Mouse (Mus musculus) kidney, adult 10 weeks (tissue): ENCODE data around the gene Gm11559. TPM values are rescaled to one million over a fixed set of nuclear protein-coding genes. Genes with fewer than 3 reads are reported as not detected.

Experiments used
- polyA plus RNA-seq: library from polyadenylated mRNA; stranded (reverse); fragments of 350-450 nt; fragmentation: Illumina TruSeq; extraction: RNeasy Lipid Tissue Mini Kit (QIAGEN cat#74804); gene quantifications from one replicate; pipeline ENCODE4 v1.2.3, GENCODE M21; 2014; ENCODE audit warnings: low read depth, low replicate concordance

The Gm11559 gene
- not detected for polyA plus RNA-seq

DNA sequence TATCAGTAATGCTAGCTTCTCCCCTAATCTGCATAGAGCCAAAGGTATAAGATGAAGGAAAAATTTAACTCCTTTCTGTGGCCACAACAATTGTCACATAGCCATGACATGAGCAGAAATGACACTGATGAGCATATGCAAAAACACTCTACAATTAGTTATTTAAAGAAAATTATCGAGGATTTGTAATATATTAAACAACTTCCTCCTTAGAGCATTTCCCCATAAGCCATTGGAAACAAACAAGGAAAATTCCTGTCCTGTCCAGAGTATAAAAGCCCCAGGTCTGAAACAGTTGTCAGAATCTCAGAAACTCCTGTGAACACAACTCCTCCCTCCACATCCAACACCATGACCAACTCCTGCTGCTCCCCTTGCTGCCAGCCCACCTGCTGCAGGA lies at the start of gene Gm11559:
Gene Gm11559, plus strand, starts transcription at position 301 of the 400 bp plus-strand sequence.

DNA sequence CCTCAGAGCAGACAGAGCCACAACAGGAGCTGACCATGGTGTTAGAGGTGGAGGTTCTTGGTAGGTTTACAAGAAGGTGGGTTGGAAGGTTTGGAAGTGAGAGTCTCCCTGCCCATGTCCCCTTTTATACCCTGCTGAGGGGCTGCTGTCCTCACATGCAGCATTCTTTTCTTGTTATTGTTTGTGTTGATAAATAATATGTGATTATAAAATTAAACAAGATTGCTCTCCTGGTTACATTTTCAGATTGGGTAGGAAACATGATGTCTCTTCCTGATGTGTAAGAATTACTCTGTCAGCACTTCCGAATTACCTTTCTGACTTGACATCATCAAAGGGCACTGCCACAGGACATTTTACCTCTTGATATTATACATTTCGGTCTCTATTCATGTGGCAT lies 48.7 kb upstream of the Gm11559 start, which contains the start of gene Gm11564:
Gene Gm11564, minus strand, starts transcription at position 101 of the 400 bp plus-strand sequence.

DNA sequence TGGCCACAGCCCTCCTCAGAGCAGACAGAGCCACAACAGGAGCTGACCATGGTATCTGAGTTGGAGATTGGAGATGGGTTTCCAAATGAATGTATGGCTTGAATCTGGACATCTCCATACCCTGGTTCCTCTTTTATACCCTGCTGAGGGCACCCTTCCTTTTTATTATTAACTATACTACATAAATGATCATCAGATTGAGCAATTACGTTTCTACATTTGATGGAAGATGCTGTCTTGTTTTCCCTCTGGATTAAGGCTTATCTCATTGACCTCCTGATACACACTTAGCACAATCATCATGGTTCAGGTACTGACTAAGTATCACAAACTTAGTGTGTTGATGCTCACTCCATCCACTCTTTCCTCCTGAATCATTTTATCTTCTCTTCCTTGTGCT lies 26.3 kb upstream of the Gm11559 start, which contains the start of gene 2300003K06Rik:
Gene 2300003K06Rik, minus strand, starts transcription at position 101 of the 400 bp plus-strand sequence.

DNA sequence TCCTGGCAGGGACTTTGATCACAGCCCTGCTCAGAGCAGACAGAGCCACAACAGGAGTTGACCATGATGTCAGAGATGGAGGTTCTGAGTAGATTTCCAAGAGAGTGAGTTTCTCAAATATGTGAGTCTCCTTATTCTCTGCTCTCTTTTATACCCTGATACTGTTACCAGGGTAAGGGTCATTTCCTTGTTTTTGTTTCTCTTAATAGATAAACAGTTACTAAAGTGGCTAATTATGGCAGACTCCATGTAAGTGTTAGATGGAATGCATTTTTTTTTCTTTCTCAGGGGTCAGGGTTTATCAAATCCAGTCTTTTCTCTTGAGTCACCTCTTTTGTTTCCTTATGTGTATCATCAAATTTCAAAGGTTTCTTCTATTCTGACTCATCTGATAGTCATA lies 12.8 kb upstream of the Gm11559 start, which contains the start of gene Krtap4-16:
Gene Krtap4-16, minus strand, starts transcription at position 101 of the 400 bp plus-strand sequence.

DNA sequence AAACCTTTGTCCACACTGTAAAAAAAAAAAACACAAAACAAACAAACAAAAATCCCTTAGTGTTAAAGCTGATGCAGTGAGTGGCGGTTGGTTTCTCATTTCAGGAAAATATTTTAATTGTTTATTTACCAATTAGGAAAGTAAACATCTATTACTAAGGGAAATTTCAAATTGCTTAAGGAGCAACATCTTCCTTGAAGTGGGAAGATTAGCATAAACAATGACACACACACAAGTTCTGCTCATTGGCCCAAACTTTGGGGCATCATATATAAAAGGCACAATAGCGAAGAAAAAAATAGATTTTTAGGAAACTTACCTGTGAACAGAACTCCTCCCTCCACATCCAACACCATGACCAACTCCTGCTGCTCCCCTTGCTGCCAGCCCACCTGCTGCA lies 6.7 kb upstream of the Gm11559 start, which contains the start of gene Gm11568:
Gene Gm11568, plus strand, starts transcription at position 301 of the 400 bp plus-strand sequence.

DNA sequence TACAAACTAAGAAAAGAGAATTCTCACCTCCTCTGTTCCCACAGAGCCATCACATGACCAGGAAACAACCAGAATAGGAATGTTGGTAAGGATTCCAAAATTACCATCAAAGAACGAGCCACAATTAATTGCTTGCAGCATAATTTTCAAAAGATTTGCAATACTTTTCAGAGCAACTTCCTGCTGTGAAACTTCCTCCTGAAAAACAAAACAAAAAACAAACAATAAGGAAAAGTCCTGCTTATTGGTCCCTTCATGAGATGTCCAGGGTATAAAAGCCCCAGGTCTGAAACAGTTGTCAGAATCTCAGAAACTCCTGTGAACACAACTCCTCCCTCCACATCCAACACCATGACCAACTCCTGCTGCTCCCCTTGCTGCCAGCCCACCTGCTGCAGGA lies 8.8 kb downstream of the Gm11559 start, which contains the start of gene Krtap9-1:
Gene Krtap9-1, plus strand, starts transcription at position 301 of the 400 bp plus-strand sequence.

DNA sequence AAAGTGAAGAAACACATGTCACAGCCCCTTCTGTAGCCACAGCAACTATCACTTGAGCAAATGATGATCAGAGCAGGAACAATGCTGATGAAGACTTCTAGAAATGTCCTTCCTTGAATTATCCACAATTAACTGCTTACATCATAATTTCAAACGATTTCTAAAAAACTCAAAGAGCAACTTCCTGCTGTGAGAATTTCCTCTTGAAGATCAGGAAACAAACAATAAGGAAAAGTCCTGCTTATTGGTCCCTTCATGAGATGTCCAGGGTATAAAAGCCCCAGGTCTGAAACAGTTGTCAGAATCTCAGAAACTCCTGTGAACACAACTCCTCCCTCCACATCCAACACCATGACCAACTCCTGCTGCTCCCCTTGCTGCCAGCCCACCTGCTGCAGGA lies 14.6 kb downstream of the Gm11559 start, which contains the start of gene Gm11567:
Gene Gm11567, plus strand, starts transcription at position 301 of the 400 bp plus-strand sequence.

DNA sequence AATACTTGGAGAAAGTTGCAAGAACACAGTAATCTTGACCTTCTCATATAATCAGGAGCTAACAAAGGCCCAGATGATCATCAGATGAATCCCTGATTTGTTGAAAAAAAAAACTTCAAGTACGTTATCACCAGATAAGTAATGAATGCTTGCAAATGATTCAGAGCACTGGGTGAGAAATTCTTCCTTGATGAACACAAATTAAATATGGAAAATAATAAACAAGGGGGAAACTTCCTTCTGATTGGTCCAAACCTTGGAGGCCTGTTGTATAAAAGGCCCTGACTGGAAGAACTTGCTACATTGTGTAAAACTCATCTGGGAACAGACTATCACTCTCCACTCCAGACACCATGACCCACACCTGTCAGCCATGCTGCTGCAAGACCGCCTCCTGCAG lies 43.3 kb downstream of the Gm11559 start, which contains the start of gene Krtap31-1:
Gene Krtap31-1, plus strand, starts transcription at position 301 of the 400 bp plus-strand sequence.

DNA sequence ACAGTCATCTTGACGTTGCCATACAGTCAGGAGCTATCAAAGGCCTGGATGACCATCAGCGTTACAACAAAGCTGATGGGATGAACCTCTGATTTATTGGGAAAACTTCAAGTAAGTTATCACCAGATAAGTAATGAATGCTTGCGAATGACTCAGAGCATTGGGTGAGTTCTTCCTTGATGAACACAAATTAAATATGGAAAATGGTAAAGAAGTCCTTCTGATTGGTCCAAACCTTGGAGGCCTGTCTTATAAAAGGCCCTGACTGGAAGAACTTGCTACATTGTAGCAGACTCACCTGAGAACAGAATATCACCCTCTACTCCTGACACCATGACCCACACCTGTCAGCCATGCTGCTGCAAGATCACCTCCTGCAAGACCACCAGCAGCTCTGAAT lies 50.2 kb downstream of the Gm11559 start, which contains the start of gene Gm11565:
Gene Gm11565, plus strand, starts transcription at position 301 of the 400 bp plus-strand sequence.

Other genes with a start within 250 kb of the Gm11559 start
- gene Krtap2-4, start 249.6 kb upstream of the Gm11559 start, polyA plus RNA-seq = not detected
- gene Gm11562, start 244.0 kb upstream of the Gm11559 start, polyA plus RNA-seq = not detected
- not detected for gene Krtap4-1, start 236.2 kb upstream of the Gm11559 start, polyA plus RNA-seq
- not detected for gene Krtap4-2, start 229.4 kb upstream of the Gm11559 start, polyA plus RNA-seq
- not detected for gene Krtap4-7, start 220.4 kb upstream of the Gm11559 start, polyA plus RNA-seq
- not detected for gene Gm11555, start 214.2 kb upstream of the Gm11559 start, polyA plus RNA-seq
- gene Gm11563, start 205.5 kb upstream of the Gm11559 start, polyA plus RNA-seq = not detected
- not detected for gene Krtap4-6, start 198.5 kb upstream of the Gm11559 start, polyA plus RNA-seq
- gene Gm14190, start 173.7 kb upstream of the Gm11559 start, polyA plus RNA-seq = not detected
- not detected for gene Gm14180, start 130.2 kb upstream of the Gm11559 start, polyA plus RNA-seq
- gene Gm11595, start 91.6 kb upstream of the Gm11559 start, polyA plus RNA-seq = not detected
- gene Krtap4-8, start 83.8 kb upstream of the Gm11559 start, polyA plus RNA-seq = not detected
- gene Krtap4-9, start 79.3 kb upstream of the Gm11559 start, polyA plus RNA-seq = not detected
- gene Gm11596, start 71.0 kb upstream of the Gm11559 start, polyA plus RNA-seq = not detected
- gene Gm11569, start 65.5 kb upstream of the Gm11559 start, polyA plus RNA-seq = not detected
- not detected for gene Gm11554, start 60.0 kb upstream of the Gm11559 start, polyA plus RNA-seq
- not detected for gene Krtap4-13, start 54.6 kb upstream of the Gm11559 start, polyA plus RNA-seq
- not detected for gene Gm11564, start 48.8 kb upstream of the Gm11559 start, polyA plus RNA-seq
- not detected for gene 2300003K06Rik, start 26.4 kb upstream of the Gm11559 start, polyA plus RNA-seq
- not detected for gene Krtap4-16, start 12.9 kb upstream of the Gm11559 start, polyA plus RNA-seq
- gene Gm11568, start 6.6 kb upstream of the Gm11559 start, polyA plus RNA-seq = not detected
- gene Krtap9-1, start 8.9 kb downstream of the Gm11559 start, polyA plus RNA-seq = not detected
- gene Gm11567, start 14.7 kb downstream of the Gm11559 start, polyA plus RNA-seq = not detected
- not detected for gene Krtap31-1, start 43.4 kb downstream of the Gm11559 start, polyA plus RNA-seq
- not detected for gene Gm11565, start 50.3 kb downstream of the Gm11559 start, polyA plus RNA-seq
- gene Krtap31-2, start 71.8 kb downstream of the Gm11559 start, polyA plus RNA-seq = not detected
- gene Krtap9-5, start 84.0 kb downstream of the Gm11559 start, polyA plus RNA-seq = not detected
- not detected for gene Krtap29-1, start 114.6 kb downstream of the Gm11559 start, polyA plus RNA-seq
- not detected for gene Krtap16-1, start 122.1 kb downstream of the Gm11559 start, polyA plus RNA-seq
- not detected for gene Krtap17-1, start 129.5 kb downstream of the Gm11559 start, polyA plus RNA-seq
- not detected for gene Krt33a, start 151.7 kb downstream of the Gm11559 start, polyA plus RNA-seq
- gene Krt33b, start 165.4 kb downstream of the Gm11559 start, polyA plus RNA-seq = not detected
- gene Krt34, start 177.1 kb downstream of the Gm11559 start, polyA plus RNA-seq = not detected
- not detected for gene Krt31, start 186.1 kb downstream of the Gm11559 start, polyA plus RNA-seq
- not detected for gene Krt32, start 223.8 kb downstream of the Gm11559 start, polyA plus RNA-seq
- gene Krt35, start 231.8 kb downstream of the Gm11559 start, polyA plus RNA-seq = not detected
- gene Krt36, start 241.2 kb downstream of the Gm11559 start, polyA plus RNA-seq = not detected